Mouse (Mus musculus) intestine, embryonic 15.5 days (tissue): ENCODE measurements at regions not wholly inside any gene's neighbourhood (a gene's known extent, or its start where the extent isn't known, plus 50 kb on each side); places are given as distances from the start of the nearest gene placed in this dataset.

Experiments
- ATAC-seq: fragments of 200-750 bp; cut with Nextera tagmentation; 2 replicates; pipeline ENCODE4 v1.8.0; 2017; ENCODE audit warnings: moderate TSS enrichment, moderate library complexity
- H3K27ac ChIP-seq: fragments of 300-500 bp; sonication (generic); 2 replicates; pipeline ENCODE4 v1.5.1; 2015; ENCODE audit warnings: mild to moderate bottlenecking, inconsistent platforms
- H3K27me3 ChIP-seq: fragments of 300-500 bp; sonication (generic); replicated peaks from 2 replicates; pipeline ENCODE4 v1.6.1; 2015; ENCODE audit warnings: inconsistent platforms
- H3K36me3 ChIP-seq: fragments of 300-500 bp; sonication (generic); 2 replicates; pipeline ENCODE4 v1.6.1; 2015; ENCODE audit warnings: inconsistent platforms
- H3K4me1 ChIP-seq: fragments of 300-500 bp; sonication (generic); replicated peaks from 2 replicates; pipeline ENCODE4 v1.6.1; 2015; ENCODE audit warnings: inconsistent platforms
- H3K4me2 ChIP-seq: fragments of 300-500 bp; sonication (generic); replicated peaks from 2 replicates; pipeline ENCODE4 v1.6.1; 2015; ENCODE audit warnings: mild to moderate bottlenecking, inconsistent platforms
- H3K4me3 ChIP-seq: fragments of 300-500 bp; sonication (generic); replicated peaks from 2 replicates; pipeline ENCODE4 v1.5.1; 2015; ENCODE audit warnings: inconsistent platforms
- H3K9ac ChIP-seq: fragments of 300-500 bp; sonication (generic); 2 replicates; pipeline ENCODE4 v1.6.1; 2015; ENCODE audit warnings: inconsistent platforms
- H3K9me3 ChIP-seq: fragments of 300-500 bp; sonication (generic); 2 replicates; pipeline ENCODE4 v1.6.1; 2016; ENCODE audit warnings: inconsistent platforms
- WGBS: fragments of 180-500 bp; shearing (Covaris S2); methylation state at CpG from one replicate; pipeline ENCODE4 v1.1.7; 2015; 5-methylcytosine and 5-hydroxymethylcytosine counted together

DNA sequence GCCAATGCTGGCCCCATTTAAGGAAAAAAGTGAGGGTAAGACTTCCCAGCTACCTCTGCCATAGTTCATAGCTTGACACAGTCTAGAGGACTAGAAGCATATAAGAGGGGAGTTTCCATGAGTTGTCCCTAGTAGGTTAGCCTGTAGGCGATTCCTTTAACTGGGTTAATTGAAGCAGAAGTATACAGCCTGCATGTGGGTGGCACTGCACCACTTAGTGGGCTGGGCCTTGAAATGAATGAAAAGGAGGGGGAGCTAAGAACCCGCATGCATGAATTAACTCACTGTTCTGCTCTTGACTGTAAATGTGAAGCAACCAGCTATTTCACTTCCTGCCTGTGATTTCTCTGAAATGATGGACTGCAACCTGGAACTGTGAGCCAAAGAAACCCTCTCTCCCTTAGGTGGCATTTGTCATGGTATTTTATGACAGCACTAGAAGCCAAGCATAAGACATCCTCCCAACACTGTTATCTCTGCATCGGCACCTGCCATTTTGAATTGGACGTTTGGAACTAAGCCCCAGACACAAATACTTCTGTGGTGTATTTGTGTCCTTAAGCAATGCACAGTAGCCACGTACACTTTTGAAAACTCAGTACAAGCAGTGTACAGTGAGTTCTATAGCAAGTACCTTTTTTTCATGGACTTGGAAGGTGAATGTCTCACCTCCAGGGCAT lies 64.5 kb upstream of the Xylt1 start:
- no peaks in the 10 kb centered on the region for H3K27me3 ChIP-seq
- H3K36me3 ChIP-seq = no peaks in the 10 kb centered on the region
- H3K9me3 ChIP-seq = no peaks in the 10 kb centered on the region
- ATAC-seq = no peak
- H3K4me1 ChIP-seq = no peaks in the 10 kb centered on the region
- 83% methylated on average over 5 of the region's 5 CpGs for WGBS
- H3K9ac ChIP-seq = no peak overlapping the region
- H3K4me3 ChIP-seq = no peak overlapping the region
- H3K4me2 ChIP-seq = no peak overlapping the region
- H3K27ac ChIP-seq = no peak overlapping the region

DNA sequence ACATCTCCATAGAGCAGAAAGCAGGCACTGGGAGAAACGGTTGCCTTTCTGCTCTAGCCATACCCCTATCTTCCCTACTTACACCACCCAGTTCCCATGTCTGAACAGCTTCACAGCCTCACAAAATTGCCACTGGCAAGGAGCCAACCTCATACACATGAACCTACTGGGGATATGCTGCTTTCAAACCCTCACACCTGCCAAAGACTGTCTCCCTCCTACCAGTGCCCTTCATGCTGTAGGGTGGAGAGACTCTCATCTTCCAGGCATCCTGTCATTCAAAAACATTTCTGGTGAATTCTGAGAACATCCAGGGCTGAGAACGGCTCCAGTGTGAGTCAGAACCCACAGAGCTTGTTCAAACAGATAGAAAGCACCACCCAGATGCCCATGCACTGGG lies 63.4 kb upstream of the Xylt1 start:
- ATAC-seq = no peak
- 63% methylated on average over 2 of the region's 2 CpGs for WGBS
- no peaks in the 10 kb centered on the region for H3K27me3 ChIP-seq

DNA sequence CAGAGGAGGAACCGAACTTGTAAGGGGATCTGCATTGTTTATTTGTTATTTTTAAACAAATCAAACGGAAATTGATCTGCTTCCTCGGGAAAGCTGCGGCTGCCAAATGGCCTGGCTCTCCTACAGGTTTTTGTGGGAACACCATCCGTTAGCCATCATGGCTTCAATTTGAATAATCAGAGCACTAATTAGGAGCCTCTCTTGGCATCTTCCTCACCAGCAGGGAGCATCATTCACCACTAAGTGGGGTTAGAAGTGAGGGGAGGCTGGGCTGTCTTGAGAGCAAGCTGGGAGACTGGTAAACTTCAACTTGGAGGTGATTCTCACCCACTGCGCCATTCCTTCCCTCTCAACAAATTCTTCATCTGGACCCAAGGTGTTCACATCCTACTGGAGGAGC lies 60.2 kb upstream of the Xylt1 start:
- no peaks in the 10 kb centered on the region for H3K27me3 ChIP-seq
- no peaks in the 10 kb centered on the region for H3K9me3 ChIP-seq
- H3K4me3 ChIP-seq = no peak overlapping the region
- H3K9ac ChIP-seq = no peak overlapping the region
- H3K27ac ChIP-seq = no peak overlapping the region
- 47% methylated on average over 6 of the region's 6 CpGs for WGBS
- no peaks in the 10 kb centered on the region for H3K36me3 ChIP-seq
- H3K4me2 ChIP-seq = no peak overlapping the region
- no peak for ATAC-seq
- H3K4me1 ChIP-seq = no peaks in the 10 kb centered on the region

More for the DNA sequence above, 63.4 kb upstream of the Xylt1 start:
- H3K9ac ChIP-seq = no peak overlapping the region
- no peak overlapping the region for H3K4me2 ChIP-seq
- no peaks in the 10 kb centered on the region for H3K9me3 ChIP-seq
- no peaks in the 10 kb centered on the region for H3K36me3 ChIP-seq
- H3K4me3 ChIP-seq = no peak overlapping the region
- no peak overlapping the region for H3K27ac ChIP-seq
- no peaks in the 10 kb centered on the region for H3K4me1 ChIP-seq
